Mouse (Mus musculus) lung, embryonic 14.5 days (tissue): Measurements from ENCODE around the gene Tespa1. TPM values are rescaled to one million over a fixed set of nuclear protein-coding genes. Genes with fewer than 3 reads are reported as not detected.
A peak's percentile ranks its signal among the peaks of the same experiment; 100 is the strongest.

Experiments
- ATAC-seq: fragments of 200-750 bp; cut with Nextera tagmentation; 2 replicates; pipeline ENCODE4 v1.8.0; 2017; ENCODE audit warnings: mild to moderate bottlenecking, moderate TSS enrichment, moderate library complexity; ENCODE audit not compliant: insufficient read depth
- DNase-seq: peaks from one replicate; pipeline ENCODE4 v3.0.0-alpha.2; 2015
- H3K27ac ChIP-seq: fragments of 300-500 bp; sonication (generic); 2 replicates; pipeline ENCODE4 v1.5.1; 2014; ENCODE audit warnings: low read depth, mild to moderate bottlenecking, moderate library complexity
- H3K27me3 ChIP-seq: fragments of 300-500 bp; sonication (generic); 2 replicates; pipeline ENCODE4 v1.6.1; 2014; ENCODE audit warnings: low read length, control low read depth; ENCODE audit not compliant: insufficient read depth
- H3K36me3 ChIP-seq: fragments of 300-500 bp; sonication (generic); 2 replicates; pipeline ENCODE4 v1.6.1; 2014; ENCODE audit warnings: control low read depth; ENCODE audit not compliant: insufficient read depth
- H3K4me1 ChIP-seq: fragments of 300-500 bp; sonication (generic); 2 replicates; pipeline ENCODE4 v1.6.1; 2014; ENCODE audit warnings: antibody characterized with exemption, control low read depth; ENCODE audit not compliant: insufficient read depth
- H3K4me2 ChIP-seq: fragments of 300-500 bp; sonication (generic); 2 replicates; pipeline ENCODE4 v1.6.1; 2014; ENCODE audit warnings: mild to moderate bottlenecking
- H3K4me3 ChIP-seq: fragments of 300-500 bp; sonication (generic); 2 replicates; pipeline ENCODE4 v1.5.1; 2014; ENCODE audit warnings: low read depth, low read length
- H3K9ac ChIP-seq: fragments of 300-500 bp; sonication (generic); 2 replicates; pipeline ENCODE4 v1.6.1; 2014
- H3K9me3 ChIP-seq: fragments of 300-500 bp; sonication (generic); 2 replicates; pipeline ENCODE4 v1.6.1; 2016; ENCODE audit warnings: low read depth, low read length, control low read depth
- CTCF ChIP-seq: IDR thresholded peaks from 2 replicates; pipeline ENCODE4 v1.5.1; 2016; ENCODE audit warnings: antibody characterized with exemption, low read depth
- WGBS: fragments of 180-500 bp; shearing (Covaris S2); extraction: QIAGEN DNeasy Blood & Tissue Kit; methylation state at CpG from one replicate; pipeline ENCODE4 v1.1.7; 2014; 5-methylcytosine and 5-hydroxymethylcytosine counted together
- polyA plus RNA-seq: library from polyadenylated mRNA; unstranded; fragments of >200 nt; fragmentation: Nextera tagmentation; extraction: Ambion mirVana; gene quantifications from 2 replicates; pipeline ENCODE4 v1.2.1, GENCODE M21; 2014

Gene Tespa1
- polyA plus RNA-seq: 0.66 TPM in 1 of 2 replicates, not detected in the other

- Histone ChIP-seq H3K4me2 (no peak within 1 kb of the TSS), H3K4me1 (no peaks in the 10 kb centered on the region), H3K27ac (no peak within 1 kb of the TSS), H3K4me3 (no peak within 1 kb of the TSS), H3K9ac (no peak within 1 kb of the TSS), H3K27me3 (no peaks in the 10 kb centered on the region), H3K9me3 (no peaks in the 10 kb centered on the region), H3K36me3 (no peaks in the 10 kb centered on the region)
- DNase-seq: no peak
- ATAC-seq: no peak
- no peak for TF ChIP-seq CTCF
- WGBS: 69% methylated on average over 5 of the region's 5 CpGs
Observed at GRCm38 (mm10) chr10:130322637-130323036, at the start of gene Tespa1. Gene Tespa1 (plus strand): TSS chr10:130322870.

DNA sequence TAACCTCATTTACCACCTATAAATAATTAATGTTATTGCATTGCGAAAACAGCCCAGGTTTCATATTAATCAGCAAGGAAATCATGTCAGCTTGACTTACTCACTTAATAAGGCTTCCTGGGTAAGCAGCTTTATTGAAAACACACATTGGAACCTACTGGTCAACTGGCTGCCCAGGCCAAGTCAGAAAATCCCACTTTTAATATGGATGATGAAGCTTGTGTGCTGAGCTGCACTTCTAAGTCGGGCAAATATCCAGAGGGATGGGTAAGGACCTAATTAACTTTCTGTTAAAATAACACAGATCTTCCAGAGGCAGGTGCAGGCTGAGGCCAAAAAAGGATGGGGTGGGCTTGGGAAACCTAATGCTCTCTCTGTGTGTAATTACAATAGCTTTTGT lies 46.9 kb upstream of the Tespa1 start:
- H3K27me3 ChIP-seq: no peaks in the 10 kb centered on the region
- no peak for ATAC-seq
- H3K9ac ChIP-seq: no peak overlapping the region
- 64% methylated on average over 2 of the region's 2 CpGs for WGBS
- H3K4me2 ChIP-seq: no peak overlapping the region
- no peak for TF ChIP-seq CTCF
- H3K4me1 ChIP-seq: no peaks in the 10 kb centered on the region
- no peaks in the 10 kb centered on the region for H3K9me3 ChIP-seq
- H3K36me3 ChIP-seq: no peaks in the 10 kb centered on the region
- DNase-seq: no peak
- H3K4me3 ChIP-seq: no peak overlapping the region
- no peak overlapping the region for H3K27ac ChIP-seq

GRCm38 (mm10) chr10:130276496-130276895 lies 46.2 kb upstream of the Tespa1 start:
- H3K9me3 ChIP-seq: no peaks in the 10 kb centered on the region
- DNase-seq: no peak
- TF ChIP-seq CTCF: no peak
- H3K27me3 ChIP-seq: no peaks in the 10 kb centered on the region
- no peak overlapping the region for H3K4me3 ChIP-seq
- no peak overlapping the region for H3K27ac ChIP-seq
- no peak for ATAC-seq
- H3K4me1 ChIP-seq: no peaks in the 10 kb centered on the region
- WGBS: 72% methylated on average over 2 of the region's 2 CpGs
- H3K9ac ChIP-seq: no peak overlapping the region
- no peak overlapping the region for H3K4me2 ChIP-seq
- H3K36me3 ChIP-seq: no peaks in the 10 kb centered on the region

GRCm38 (mm10) chr10:130280066-130280465 lies 42.6 kb upstream of the Tespa1 start, which contains the start of gene Neurod4:
Gene Neurod4 (minus strand): TSS chr10:130280240.
- no peak within 1 kb of the TSS for H3K9ac ChIP-seq
- no peak within 1 kb of the TSS for H3K27ac ChIP-seq
- DNase-seq (peak; percentile 76), ATAC-seq (peak; percentile 90)
- H3K4me1 ChIP-seq: no peaks in the 10 kb centered on the region
- no peak for TF ChIP-seq CTCF
- H3K4me3 ChIP-seq: no peak within 1 kb of the TSS
- no peaks in the 10 kb centered on the region for H3K36me3 ChIP-seq
- H3K27me3 ChIP-seq: no peaks in the 10 kb centered on the region
- WGBS: under 1% methylated on average over 7 of the region's 7 CpGs
- no peak within 1 kb of the TSS for H3K4me2 ChIP-seq
- H3K9me3 ChIP-seq: no peaks in the 10 kb centered on the region

GRCm38 (mm10) chr10:130281982-130282449 lies 40.7 kb upstream of the Tespa1 start:
- Histone ChIP-seq H3K36me3 (no peaks in the 10 kb centered on the region), H3K4me3 (no peak overlapping the region), H3K4me1 (no peaks in the 10 kb centered on the region), H3K27ac (no peak overlapping the region), H3K9ac (no peak overlapping the region), H3K9me3 (no peaks in the 10 kb centered on the region), H3K27me3 (no peaks in the 10 kb centered on the region), H3K4me2 (no peak overlapping the region)
- ATAC-seq (no peak), DNase-seq (no peak)
- 12% methylated on average over 1 of the region's 1 CpGs for WGBS
- no peak for TF ChIP-seq CTCF

GRCm38 (mm10) chr10:130287201-130287600 lies 35.5 kb upstream of the Tespa1 start:
- Histone ChIP-seq H3K9me3 (no peaks in the 10 kb centered on the region), H3K36me3 (no peaks in the 10 kb centered on the region), H3K27me3 (no peaks in the 10 kb centered on the region), H3K4me1 (no peaks in the 10 kb centered on the region), H3K4me3 (no peak overlapping the region), H3K27ac (no peak overlapping the region), H3K9ac (no peak overlapping the region), H3K4me2 (no peak overlapping the region)
- TF ChIP-seq CTCF: no peak
- DNase-seq: no peak
- 63% methylated on average over 1 of the region's 1 CpGs for WGBS
- ATAC-seq: no peak

- DNase-seq (no peak), ATAC-seq (no peak)
Observed at GRCm38 (mm10) chr10:130288007-130288406, 34.7 kb upstream of the Tespa1 start.

More at GRCm38 (mm10) chr10:130288007-130288406, 34.7 kb upstream of the Tespa1 start:
- H3K36me3 ChIP-seq: no peaks in the 10 kb centered on the region
- WGBS: 59% methylated on average over 3 of the region's 3 CpGs
- H3K9me3 ChIP-seq: no peaks in the 10 kb centered on the region
- no peak overlapping the region for H3K4me3 ChIP-seq
- H3K27ac ChIP-seq: no peak overlapping the region
- H3K4me2 ChIP-seq: no peak overlapping the region
- H3K27me3 ChIP-seq: no peaks in the 10 kb centered on the region
- TF ChIP-seq CTCF: no peak
- no peaks in the 10 kb centered on the region for H3K4me1 ChIP-seq
- H3K9ac ChIP-seq: no peak overlapping the region
